Mouse (Mus musculus): ENCODE measurements around the gene Stap2. TPM values are rescaled to one million over a fixed set of nuclear protein-coding genes. Genes with fewer than 3 reads are reported as not detected.

The Stap2 gene
- polyA plus RNA-seq (2015; fragmentation: Nextera tagmentation; extraction: Ambion mirVana) = 21.8 and 22.0 TPM in 2 replicates

DNA sequence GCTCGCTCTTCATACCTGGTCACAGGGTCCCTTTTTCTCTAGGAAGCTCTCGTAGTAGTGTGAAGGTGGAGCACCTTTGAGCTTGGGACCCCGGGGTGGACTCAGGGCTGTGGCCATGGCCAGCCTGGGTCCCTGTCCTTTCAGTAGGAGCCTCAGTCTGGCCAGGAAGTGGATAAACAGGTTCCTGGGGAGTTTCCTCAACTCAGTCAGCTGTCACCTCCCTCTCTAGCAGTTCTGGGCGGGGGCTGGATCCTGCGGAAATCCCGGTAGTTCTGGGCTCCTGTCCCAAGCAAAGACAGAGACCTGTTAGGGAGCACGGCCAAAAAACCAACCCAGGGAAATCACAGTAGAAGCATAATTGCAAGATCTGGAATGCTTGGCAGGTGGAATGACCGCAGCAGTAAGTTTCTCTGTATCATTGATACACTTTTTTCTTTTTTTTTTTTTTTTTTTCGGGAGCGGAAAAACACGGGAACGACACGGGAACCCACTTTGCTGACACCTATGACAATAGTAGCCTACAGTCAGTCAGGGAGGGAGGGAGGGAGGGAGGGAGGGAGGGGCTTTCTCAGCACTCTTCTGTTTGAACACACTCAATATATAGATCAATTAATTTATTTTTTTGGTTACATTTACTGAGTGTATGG lies at the start of gene Stap2, which contains the start of gene Mpnd:
Stap2 (minus strand) TSS at position 170 of the 647 bp plus-strand sequence.
Mpnd (plus strand) TSS at position 297 of the 647 bp plus-strand sequence.
- Histone ChIP-seq H3K27me3 (ENCODE audit: insufficient read depth, low read length) (no peaks in the 10 kb centered on the region), H3K36me3 (ENCODE audit: insufficient read depth, low read length) (no peaks in the 10 kb centered on the region), H3K9ac (ENCODE audit: low read depth, low read length) (0 out of 2 replicates have a peak within 1 kb of the TSS, but pooled peaks have one; percentile 19), H3K9me3 (replicated peaks; ENCODE audit: low read length) (no peaks in the 10 kb centered on the region), H3K4me2 (ENCODE audit: low read length) (peak within 1 kb of the TSS; percentile 37), H3K4me3 (replicated peaks; ENCODE audit: low read depth, low read length) (peak within 1 kb of the TSS; percentile 15), H3K27ac (peak within 1 kb of the TSS; percentile 51), H3K4me1 (replicated peaks; ENCODE audit: insufficient read depth, low read length) (peaks cover 13% of the 10 kb centered on the region)
- DNase-seq (ENCODE audit: low spot score) (peak; percentile 63), ATAC-seq (replicated peaks; ENCODE audit: low FRiP score, low read depth) (no peak)
- 33% methylated on average over 13 of the region's 13 CpGs for WGBS
- no peak for TF ChIP-seq CTCF (IDR thresholded peaks at IDR 0.05; ENCODE audit: low read depth)

- TF ChIP-seq CTCF (IDR thresholded peaks at IDR 0.05; ENCODE audit: low read depth) = no peak
- no peak for DNase-seq (ENCODE audit: low spot score)
- Histone ChIP-seq H3K27me3 (ENCODE audit: insufficient read depth, low read length) (no peaks in the 10 kb centered on the region), H3K4me1 (replicated peaks; ENCODE audit: insufficient read depth, low read length) (no peaks in the 10 kb centered on the region), H3K4me3 (replicated peaks; ENCODE audit: low read depth, low read length) (no peak overlapping the region), H3K36me3 (ENCODE audit: insufficient read depth, low read length) (peaks cover 21% of the 10 kb centered on the region), H3K9ac (ENCODE audit: low read depth, low read length) (no peak overlapping the region), H3K27ac (no peak overlapping the region), H3K4me2 (ENCODE audit: low read length) (no peak overlapping the region), H3K9me3 (replicated peaks; ENCODE audit: low read length) (no peaks in the 10 kb centered on the region)
- no peak for ATAC-seq (replicated peaks; ENCODE audit: low FRiP score, low read depth)
Measured at GRCm38 (mm10) chr17:56054938-56055337, 49.6 kb upstream of the Stap2 start.

DNA sequence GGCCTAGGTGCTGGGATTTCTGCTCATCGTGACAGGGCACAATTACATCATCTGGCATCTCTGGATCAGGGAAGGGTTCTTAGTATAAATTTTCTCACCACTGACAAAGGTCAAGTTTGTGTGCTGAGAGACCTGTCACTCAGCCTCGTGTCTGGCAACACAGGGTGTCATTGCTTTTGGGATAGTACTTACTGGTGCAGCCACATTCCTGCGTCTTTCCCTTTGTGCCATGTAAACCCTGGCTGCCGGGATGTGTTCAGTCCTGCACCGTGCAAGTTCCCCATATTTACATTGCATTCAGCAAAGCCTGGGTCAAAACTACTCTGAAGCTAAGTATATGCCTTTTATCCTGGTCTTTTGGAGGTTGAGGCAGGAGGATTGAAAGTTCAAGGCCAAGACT lies 46.0 kb upstream of the Stap2 start:
- H3K27me3 ChIP-seq (ENCODE audit: insufficient read depth, low read length) = no peaks in the 10 kb centered on the region
- no peaks in the 10 kb centered on the region for H3K4me1 ChIP-seq (replicated peaks; ENCODE audit: insufficient read depth, low read length)
- H3K4me3 ChIP-seq (replicated peaks; ENCODE audit: low read depth, low read length) = no peak overlapping the region
- no peak for DNase-seq (ENCODE audit: low spot score)
- peaks cover 27% of the 10 kb centered on the region for H3K36me3 ChIP-seq (ENCODE audit: insufficient read depth, low read length)
- H3K27ac ChIP-seq = no peak overlapping the region
- no peak overlapping the region for H3K9ac ChIP-seq (ENCODE audit: low read depth, low read length)
- ATAC-seq (replicated peaks; ENCODE audit: low FRiP score, low read depth) = no peak
- H3K9me3 ChIP-seq (replicated peaks; ENCODE audit: low read length) = no peaks in the 10 kb centered on the region
- no peak overlapping the region for H3K4me2 ChIP-seq (ENCODE audit: low read length)
- no peak for TF ChIP-seq CTCF (IDR thresholded peaks at IDR 0.05; ENCODE audit: low read depth)
- 87% methylated on average over 5 of the region's 5 CpGs for WGBS

GRCm38 (mm10) chr17:56040857-56041163 lies 35.4 kb upstream of the Stap2 start:
- Histone ChIP-seq H3K9ac (ENCODE audit: low read depth, low read length) (peak overlapping the region; percentile 85), H3K36me3 (ENCODE audit: insufficient read depth, low read length) (peaks cover 8% of the 10 kb centered on the region; the same call in 1 of the 2 replicates), H3K4me2 (ENCODE audit: low read length) (peak overlapping the region; percentile 81), H3K27me3 (ENCODE audit: insufficient read depth, low read length) (no peaks in the 10 kb centered on the region), H3K9me3 (replicated peaks; ENCODE audit: low read length) (no peaks in the 10 kb centered on the region), H3K4me1 (replicated peaks; ENCODE audit: insufficient read depth, low read length) (peaks cover 11% of the 10 kb centered on the region), H3K27ac (no peak overlapping the region), H3K4me3 (replicated peaks; ENCODE audit: low read depth, low read length) (peak overlapping the region; percentile 66)
- DNase-seq (ENCODE audit: low spot score) = peak; percentile 27
- ATAC-seq (replicated peaks; ENCODE audit: low FRiP score, low read depth) = no peak
- no peak for TF ChIP-seq CTCF (IDR thresholded peaks at IDR 0.05; ENCODE audit: low read depth)
- WGBS = 2% methylated on average over 12 of the region's 12 CpGs

GRCm38 (mm10) chr17:56040030-56040856 lies 34.9 kb upstream of the Stap2 start, which contains the start of gene Chaf1a:
TSS of gene Chaf1a (plus strand) at chr17:56040439.
- TF ChIP-seq CTCF (IDR thresholded peaks at IDR 0.05; ENCODE audit: low read depth) = no peak
- Histone ChIP-seq H3K4me1 (replicated peaks; ENCODE audit: insufficient read depth, low read length) (peaks cover 12% of the 10 kb centered on the region), H3K4me3 (replicated peaks; ENCODE audit: low read depth, low read length) (peak within 1 kb of the TSS; percentile 66), H3K27ac (peak within 1 kb of the TSS; percentile 74), H3K36me3 (ENCODE audit: insufficient read depth, low read length) (peaks cover 3% of the 10 kb centered on the region; the same call in 1 of the 2 replicates), H3K9me3 (replicated peaks; ENCODE audit: low read length) (no peaks in the 10 kb centered on the region), H3K4me2 (ENCODE audit: low read length) (peak within 1 kb of the TSS; percentile 81), H3K9ac (ENCODE audit: low read depth, low read length) (peak within 1 kb of the TSS; percentile 85), H3K27me3 (ENCODE audit: insufficient read depth, low read length) (no peaks in the 10 kb centered on the region)
- peak; percentile 87 for ATAC-seq (replicated peaks; ENCODE audit: low FRiP score, low read depth)
- DNase-seq (ENCODE audit: low spot score) = peak; percentile 99
- under 1% methylated on average over 68 of the region's 68 CpGs for WGBS

- peak overlapping the region; percentile 81; the same call in 1 of the 2 replicates for H3K4me2 ChIP-seq (ENCODE audit: low read length)
- 80% methylated on average over 4 of the region's 4 CpGs for WGBS
- no peak overlapping the region for H3K4me3 ChIP-seq (replicated peaks; ENCODE audit: low read depth, low read length)
- H3K9ac ChIP-seq (ENCODE audit: low read depth, low read length) = no peak overlapping the region
- H3K27ac ChIP-seq = no peak overlapping the region
- H3K9me3 ChIP-seq (replicated peaks; ENCODE audit: low read length) = no peaks in the 10 kb centered on the region
- no peaks in the 10 kb centered on the region for H3K27me3 ChIP-seq (ENCODE audit: insufficient read depth, low read length)
- H3K36me3 ChIP-seq (ENCODE audit: insufficient read depth, low read length) = no peaks in the 10 kb centered on the region
- ATAC-seq (replicated peaks; ENCODE audit: low FRiP score, low read depth) (no peak), DNase-seq (ENCODE audit: low spot score) (no peak)
- no peak for TF ChIP-seq CTCF (IDR thresholded peaks at IDR 0.05; ENCODE audit: low read depth)
- peaks cover 21% of the 10 kb centered on the region for H3K4me1 ChIP-seq (replicated peaks; ENCODE audit: insufficient read depth, low read length)
Measured at GRCm38 (mm10) chr17:56039345-56039744, 34.0 kb upstream of the Stap2 start.

All from kidney, postnatal 0 days (tissue).